In the genomic region with DNA sequence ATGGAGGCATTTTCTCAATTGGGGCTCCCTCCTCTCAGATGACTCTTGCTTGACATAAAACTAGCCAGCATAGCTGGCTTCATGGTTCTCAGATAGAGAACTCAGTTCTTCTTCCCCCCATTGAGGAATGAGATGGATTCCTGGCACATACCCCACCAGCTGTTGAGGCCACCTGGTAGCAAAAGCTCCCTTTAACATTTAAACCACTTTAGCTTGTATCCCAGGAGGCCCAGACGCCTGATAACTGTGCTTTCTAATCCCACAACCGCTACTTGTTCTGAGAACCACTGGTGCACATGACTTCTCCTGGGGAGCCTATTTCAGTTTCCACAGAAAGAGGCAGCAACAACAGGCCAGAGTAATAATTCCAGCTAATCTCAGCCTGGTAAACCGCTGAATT, we compare ENCODE assay signal across 24 mouse cellular contexts. TPM values are rescaled to one million over a fixed set of nuclear protein-coding genes. Genes with fewer than 3 reads are reported as not detected.
A peak's percentile ranks its signal among the peaks of the same experiment; 100 is the strongest.
DNase-seq lines count a peak whose midpoint lies in the region; ATAC-seq and TF ChIP-seq lines count a peak whose summit lies in the region.
"Had no signal": no experiment of that assay in that cellular context is flagged by ENCODE, and none has a peak within 500 bp of the region (broad histone marks: within the 10 kb centered on the region; RNA-seq: fewer than 3 reads in every experiment).

No protein-coding gene starts in this region.

- 0 out of 2 replicates have a peak, but pooled peaks cover 3% of the 10 kb centered on the region for H3K4me1 ChIP-seq in embryonic facial prominence, embryonic 14.5 days (ENCODE audit: control insufficient read depth, insufficient read depth, low read length)
- peaks cover 8% of the 10 kb centered on the region for H3K4me1 ChIP-seq in embryonic facial prominence, embryonic 10.5 days
- H3K4me1 ChIP-seq in heart, embryonic 10.5 days = no peaks in the 10 kb centered on the region
- H3K4me1 ChIP-seq: embryonic facial prominence, embryonic 13.5 days; forebrain, embryonic 15.5 days had no signal

- no peak for ATAC-seq in embryonic facial prominence, embryonic 14.5 days (ENCODE audit: low read depth)
- ATAC-seq: activated CD4-positive, CD25-positive, alpha-beta regulatory T cell, adult 4 months; CD4-positive, CD25-positive, alpha-beta regulatory T cell, adult 4 months; forebrain, embryonic 13.5 days; forebrain, embryonic 15.5 days; Patski had no signal

- peak; percentile 56 for DNase-seq in embryonic facial prominence, embryonic 14.5 days (ENCODE audit: low spot score)
- DNase-seq in embryonic facial prominence, embryonic 10.5 days (ENCODE audit: low spot score) = no peak
- peak; percentile 84 for DNase-seq in heart, adult 11 months
- DNase-seq in heart, postnatal 36 days = no peak
- DNase-seq in heart, embryonic 10.5 days (ENCODE audit: low spot score) = peak; percentile 30
- DNase-seq in heart, postnatal 10 days = no peak
- DNase-seq: adrenal gland, adult 8-10 months; adrenal gland, postnatal 14 days; adrenal gland, postnatal 36 days; B cell, adult 2 months; cerebellum, adult 11-12 months; cerebellum, adult 2 months; cerebellum, adult 9-10 months; cerebellum, postnatal 10 days; cerebellum, postnatal 25 days had no signal

- 58% methylated on average over 3 of the region's 3 CpGs for WGBS in embryonic facial prominence, embryonic 14.5 days
- 62% methylated on average over 3 of the region's 3 CpGs for WGBS in embryonic facial prominence, embryonic 10.5 days
- WGBS in heart, embryonic 10.5 days = 63% methylated on average over 3 of the region's 3 CpGs

- H3K27ac ChIP-seq in embryonic facial prominence, embryonic 14.5 days (replicated peaks; ENCODE audit: low read depth, low read length) = no peak overlapping the region
- H3K27ac ChIP-seq in embryonic facial prominence, embryonic 10.5 days (replicated peaks) = no peak overlapping the region
- H3K27ac ChIP-seq in heart, embryonic 10.5 days = no peak overlapping the region
- H3K27ac ChIP-seq: embryonic facial prominence, embryonic 13.5 days; forebrain, embryonic 13.5 days; forebrain, embryonic 15.5 days had no signal

- H3K9me3 ChIP-seq in embryonic facial prominence, embryonic 14.5 days (ENCODE audit: control insufficient read depth, low read length) = no peaks in the 10 kb centered on the region
- no peaks in the 10 kb centered on the region for H3K9me3 ChIP-seq in embryonic facial prominence, embryonic 10.5 days
- H3K9me3 ChIP-seq in heart, embryonic 10.5 days = no peaks in the 10 kb centered on the region
- H3K9me3 ChIP-seq: embryonic facial prominence, embryonic 13.5 days; forebrain, embryonic 13.5 days; forebrain, embryonic 15.5 days; G1E had no signal

- no peaks in the 10 kb centered on the region for H3K79me2 ChIP-seq in myocyte (ENCODE audit: control insufficient read depth, insufficient read depth)

- TF ChIP-seq POLR2A in myocyte (IDR thresholded peaks at IDR 0.05; ENCODE audit: insufficient read length, low read depth) = no peak

- H3ac ChIP-seq in myocyte (ENCODE audit: control insufficient read depth, insufficient read length) = no peak overlapping the region

- no peak overlapping the region for H3K4me2 ChIP-seq in embryonic facial prominence, embryonic 14.5 days (ENCODE audit: low read depth, low read length)
- H3K4me2 ChIP-seq in myocyte (ENCODE audit: low read depth) = no peak overlapping the region
- H3K4me2 ChIP-seq: embryonic facial prominence, embryonic 13.5 days; forebrain, embryonic 13.5 days; forebrain, embryonic 15.5 days had no signal

- H3K36me3 ChIP-seq in embryonic facial prominence, embryonic 14.5 days (ENCODE audit: control insufficient read depth, insufficient read depth, low read length) = no peaks in the 10 kb centered on the region
- no peaks in the 10 kb centered on the region for H3K36me3 ChIP-seq in embryonic facial prominence, embryonic 10.5 days (replicated peaks)
- no peaks in the 10 kb centered on the region for H3K36me3 ChIP-seq in heart, embryonic 10.5 days
- H3K36me3 ChIP-seq in myocyte (ENCODE audit: control insufficient read depth, insufficient read depth) = no peaks in the 10 kb centered on the region
- H3K36me3 ChIP-seq: embryonic facial prominence, embryonic 13.5 days; forebrain, embryonic 15.5 days; G1E had no signal

- no peaks in the 10 kb centered on the region for H3K27me3 ChIP-seq in embryonic facial prominence, embryonic 14.5 days (replicated peaks; ENCODE audit: control insufficient read depth, insufficient read depth, low read length)
- no peaks in the 10 kb centered on the region for H3K27me3 ChIP-seq in embryonic facial prominence, embryonic 10.5 days (replicated peaks; ENCODE audit: low read depth, poor library complexity, severe bottlenecking)
- no peaks in the 10 kb centered on the region for H3K27me3 ChIP-seq in heart, embryonic 10.5 days (ENCODE audit: insufficient read depth, poor library complexity, severe bottlenecking)
- H3K27me3 ChIP-seq in myocyte (ENCODE audit: control insufficient read depth, insufficient read depth, insufficient read length) = no peaks in the 10 kb centered on the region
- H3K27me3 ChIP-seq: CH12.LX; embryonic facial prominence, embryonic 13.5 days; forebrain, embryonic 13.5 days; forebrain, embryonic 15.5 days; Patski had no signal

- intact Hi-C loops in heart, postnatal 36 days (cut with DNase I) = no loop called here
- intact Hi-C loops in heart, postnatal 10 days (cut with DNase I) = loop anchor here (5.0 kb wide), 1 partner anchor 576 kb away; no protein-coding TSS in a partner anchor

- H3K4me3 ChIP-seq in embryonic facial prominence, embryonic 14.5 days (ENCODE audit: low read depth, low read length) = no peak overlapping the region
- H3K4me3 ChIP-seq in embryonic facial prominence, embryonic 10.5 days = no peak overlapping the region
- no peak overlapping the region for H3K4me3 ChIP-seq in heart, embryonic 10.5 days
- H3K4me3 ChIP-seq in myocyte = no peak overlapping the region
- H3K4me3 ChIP-seq: embryonic facial prominence, embryonic 13.5 days; forebrain, embryonic 13.5 days; forebrain, embryonic 15.5 days had no signal

- no peak overlapping the region for H3K9ac ChIP-seq in embryonic facial prominence, embryonic 14.5 days (ENCODE audit: low read depth, low read length)
- H3K9ac ChIP-seq: embryonic facial prominence, embryonic 13.5 days; forebrain, embryonic 13.5 days; forebrain, embryonic 15.5 days had no signal

TF ChIP-seq in myocyte, 11 proteins besides CTCF, POLR2A, EP300 and RAD21:
- TF ChIP-seq REST (IDR thresholded peaks at IDR 0.05; ENCODE audit: insufficient read depth, insufficient read length) (no peak), MYOD1 (IDR thresholded peaks at IDR 0.05; ENCODE audit: control insufficient read depth in 1 of 3, insufficient read length in 2 of 3, low read depth in 2 of 3) (peak in 2 of 3 experiments; percentile 29 to 30)

RNA-seq across cellular contexts. Expression of gene Trpm1, which starts 12.4 kb away (rescaled TPM):
- 1.7 and 1.8 TPM in 2 replicates for polyA plus RNA-seq in embryonic facial prominence, embryonic 14.5 days (2014; fragmentation: Nextera tagmentation; extraction: Ambion mirVana)
- 13.0 and 16.0 TPM in 2 replicates for polyA plus RNA-seq in embryonic facial prominence, embryonic 10.5 days (2016; fragmentation: Nextera tagmentation; extraction: Ambion mirVana)
- total RNA-seq in heart, postnatal 36 days (2021) = under 1 TPM in 1 of 2 experiments, not detected in 1; 0.11 TPM
- polyA plus RNA-seq in heart, embryonic 10.5 days (2016; fragmentation: Nextera tagmentation; extraction: Ambion mirVana) = 0.21 and 0.37 TPM in 2 replicates
- under 1 TPM in 1 of 2 experiments, not detected in 1; 0.27 TPM for total RNA-seq in heart, postnatal 10 days (2021)
- polyA plus RNA-seq in myocyte (2012; fragmentation: generic; extraction: Trizol) = 0.17 TPM
- total RNA-seq: adrenal gland, postnatal 14 days; adrenal gland, postnatal 36 days had no signal
- polyA plus RNA-seq: cerebellum, adult 2 months; G1E had no signal

Comparison
In these comparisons a context has a peak if more than half of its experiments do, and no peak if none do; other contexts are left out.
1. DNase-seq: peak in embryonic facial prominence, embryonic 14.5 days (single experiment), heart, adult 11 months (single experiment) and heart, embryonic 10.5 days (single experiment); none in embryonic facial prominence, embryonic 10.5 days (single experiment), heart, postnatal 36 days (0 of 2) and heart, postnatal 10 days (0 of 2).